Mouse (Mus musculus) forebrain, embryonic 16.5 days (tissue): ENCODE measurements at regions not wholly inside any gene's neighbourhood (a gene's known extent, or its start where the extent isn't known, plus 50 kb on each side); places are given as distances from the start of the nearest gene placed in this dataset.

ENCODE experiments used
- ATAC-seq: fragments of 200-750 bp; cut with Nextera tagmentation; 2 replicates; pipeline ENCODE4 v1.8.0; 2017; ENCODE audit warnings: mild to moderate bottlenecking, moderate library complexity
- H3K27ac ChIP-seq: fragments of 300-500 bp; sonication (generic); 2 replicates; pipeline ENCODE4 v1.5.1; 2014; ENCODE audit warnings: low read length, control low read depth
- H3K27me3 ChIP-seq: fragments of 300-500 bp; sonication (generic); replicated peaks from 2 replicates; pipeline ENCODE4 v1.6.1; 2014; ENCODE audit warnings: low read length; ENCODE audit not compliant: control insufficient read depth, insufficient read depth
- H3K36me3 ChIP-seq: fragments of 300-500 bp; sonication (generic); 2 replicates; pipeline ENCODE4 v1.6.1; 2014; ENCODE audit not compliant: control insufficient read depth, insufficient read depth
- H3K4me1 ChIP-seq: fragments of 300-500 bp; sonication (generic); replicated peaks from 2 replicates; pipeline ENCODE4 v1.6.1; 2014; ENCODE audit warnings: low read length; ENCODE audit not compliant: control insufficient read depth, insufficient read depth
- H3K4me2 ChIP-seq: fragments of 300-500 bp; sonication (generic); 2 replicates; pipeline ENCODE4 v1.6.1; 2014; ENCODE audit warnings: mild to moderate bottlenecking, low read length, control low read depth
- H3K4me3 ChIP-seq: fragments of 300-500 bp; sonication (generic); replicated peaks from 2 replicates; pipeline ENCODE4 v1.5.1; 2014; ENCODE audit warnings: mild to moderate bottlenecking, low read length, control low read depth
- H3K9ac ChIP-seq: fragments of 300-500 bp; sonication (generic); replicated peaks from 2 replicates; pipeline ENCODE4 v1.6.1; 2014; ENCODE audit warnings: low read depth, low read length, control low read depth
- H3K9me3 ChIP-seq: fragments of 300-500 bp; sonication (generic); 2 replicates; pipeline ENCODE4 v1.6.1; 2016; ENCODE audit warnings: low read length; ENCODE audit not compliant: control insufficient read depth
- WGBS: fragments of 180-500 bp; shearing (Covaris S2); extraction: QIAGEN DNeasy Blood & Tissue Kit; methylation state at CpG from one replicate; pipeline ENCODE4 v1.1.7; 2014; 5-methylcytosine and 5-hydroxymethylcytosine counted together

DNA sequence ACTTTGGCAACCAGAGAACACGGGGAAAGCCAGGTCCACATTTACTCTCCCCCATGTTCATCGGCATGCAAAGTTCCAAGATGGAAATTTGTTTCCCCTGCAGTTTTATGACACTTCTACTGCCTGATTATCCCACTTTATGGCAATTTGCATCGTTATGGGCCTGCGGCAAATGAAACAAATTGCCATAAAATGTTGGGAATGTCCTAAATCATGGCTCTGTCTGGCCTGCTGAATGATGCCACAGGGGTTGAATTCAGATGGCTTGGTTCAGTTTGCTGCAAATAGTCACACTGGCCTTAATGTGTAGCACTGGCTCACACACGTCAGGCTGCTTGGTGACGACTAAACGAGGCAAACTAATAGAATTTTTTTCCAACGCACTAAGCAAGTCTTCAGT, 393.2 kb downstream of the Psat1 start:
- no peak for ATAC-seq
- Histone ChIP-seq H3K4me2 (no peak overlapping the region), H3K4me1 (no peaks in the 10 kb centered on the region), H3K4me3 (no peak overlapping the region), H3K27ac (no peak overlapping the region), H3K27me3 (no peaks in the 10 kb centered on the region), H3K9ac (no peak overlapping the region), H3K9me3 (no peaks in the 10 kb centered on the region), H3K36me3 (no peaks in the 10 kb centered on the region)
- WGBS: 75% methylated on average over 8 of the region's 8 CpGs

DNA sequence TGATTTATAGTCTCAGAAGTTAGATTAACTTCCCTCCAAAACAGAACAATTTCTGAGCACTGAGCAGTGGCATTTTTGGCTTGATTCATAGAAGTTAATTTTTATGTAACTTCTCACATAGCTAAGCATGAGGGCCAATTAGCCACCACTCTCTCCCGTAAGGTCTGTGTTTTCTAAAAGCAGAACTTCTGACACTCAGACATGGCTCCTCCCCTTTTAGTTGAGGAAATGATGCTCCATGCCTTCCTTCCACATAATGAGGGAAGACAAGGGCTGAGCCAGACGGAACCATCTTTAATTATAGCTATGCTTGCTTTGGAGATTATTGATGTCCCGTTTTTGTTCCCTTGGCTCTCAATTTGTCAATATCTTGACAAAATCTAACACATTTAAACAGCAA, 429.3 kb downstream of the Psat1 start:
- no peak for ATAC-seq
- no peaks in the 10 kb centered on the region for H3K36me3 ChIP-seq

DNA sequence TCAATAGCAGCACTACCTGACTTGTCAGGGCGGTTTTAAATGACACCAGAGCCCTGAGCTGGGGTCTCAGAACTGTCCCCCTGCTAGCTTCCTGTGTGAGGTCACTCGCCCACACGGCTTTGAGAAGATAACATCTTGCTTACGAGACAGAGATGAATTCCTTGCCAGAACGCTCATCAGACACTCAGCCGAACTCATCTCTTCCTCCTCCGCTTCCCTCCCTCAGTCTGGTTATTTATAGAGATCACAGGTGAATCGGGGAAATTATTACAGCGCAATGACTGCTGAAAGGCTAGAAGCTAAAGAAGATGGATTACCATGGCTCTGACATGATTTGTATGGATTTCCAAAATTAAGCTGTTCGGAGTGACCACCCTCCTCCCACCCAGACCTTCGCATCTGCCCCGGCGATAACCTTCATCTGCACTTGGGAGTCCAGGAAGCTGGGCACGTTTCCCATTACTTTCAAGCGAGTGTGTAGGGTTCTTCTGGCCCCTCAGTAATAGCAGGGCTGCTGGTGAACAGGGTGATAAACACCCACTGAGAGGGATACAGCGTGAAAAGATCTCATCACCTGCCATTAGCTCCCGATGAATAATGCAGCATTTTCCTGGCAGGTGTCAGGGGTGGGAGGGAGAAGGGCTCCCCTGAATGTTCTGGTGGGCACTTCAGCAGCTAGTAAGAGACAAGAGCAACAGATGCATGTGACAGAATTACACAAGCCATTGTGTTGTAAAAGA, 430.4 kb downstream of the Psat1 start:
- no peak overlapping the region for H3K9ac ChIP-seq
- H3K36me3 ChIP-seq: no peaks in the 10 kb centered on the region
- no peaks in the 10 kb centered on the region for H3K27me3 ChIP-seq
- 0 out of 2 replicates have a peak overlapping the region, but pooled peaks have one; percentile 6 for H3K4me3 ChIP-seq
- H3K4me2 ChIP-seq: peak overlapping the region; percentile 14; the same call in 1 of the 2 replicates
- H3K27ac ChIP-seq: no peak overlapping the region; the same call in 1 of the 2 replicates
- WGBS: 49% methylated on average over 17 of the region's 17 CpGs
- peak; percentile 40; the same call in 1 of the 2 replicates for ATAC-seq
- no peaks in the 10 kb centered on the region for H3K9me3 ChIP-seq
- H3K4me1 ChIP-seq: peaks cover 7% of the 10 kb centered on the region

More for the DNA sequence above, 429.3 kb downstream of the Psat1 start:
- Histone ChIP-seq H3K4me3 (no peak overlapping the region), H3K27me3 (no peaks in the 10 kb centered on the region), H3K27ac (no peak overlapping the region), H3K9me3 (no peaks in the 10 kb centered on the region), H3K9ac (no peak overlapping the region), H3K4me2 (no peak overlapping the region), H3K4me1 (peaks cover 7% of the 10 kb centered on the region)
- WGBS: 73% methylated on average over 3 of the region's 3 CpGs

DNA sequence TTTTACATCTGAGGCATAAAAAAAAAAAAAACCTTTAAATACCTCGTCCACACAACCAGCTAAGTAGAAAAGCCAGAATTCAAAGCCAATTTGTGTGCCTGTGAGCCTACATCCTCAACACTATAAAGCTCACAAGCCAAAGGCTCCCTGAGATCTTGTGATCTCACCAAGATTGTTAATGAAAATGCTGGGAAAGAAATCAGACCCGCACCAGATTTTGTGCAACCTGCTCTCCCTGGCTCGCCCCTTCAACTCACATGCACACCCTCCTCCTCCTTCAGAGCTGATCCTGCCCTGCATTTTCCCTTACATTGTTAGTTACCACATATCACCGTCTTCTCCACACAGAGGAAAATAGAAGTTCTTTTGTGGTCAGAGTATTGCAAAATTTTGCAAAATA, 433.9 kb downstream of the Psat1 start:
- H3K27ac ChIP-seq: no peak overlapping the region
- ATAC-seq: no peak
- H3K4me1 ChIP-seq: peaks cover 7% of the 10 kb centered on the region
- WGBS: 74% methylated on average over 4 of the region's 4 CpGs
- no peaks in the 10 kb centered on the region for H3K27me3 ChIP-seq
- H3K4me3 ChIP-seq: no peak overlapping the region
- H3K4me2 ChIP-seq: no peak overlapping the region
- no peaks in the 10 kb centered on the region for H3K9me3 ChIP-seq
- H3K9ac ChIP-seq: no peak overlapping the region
- no peaks in the 10 kb centered on the region for H3K36me3 ChIP-seq

DNA sequence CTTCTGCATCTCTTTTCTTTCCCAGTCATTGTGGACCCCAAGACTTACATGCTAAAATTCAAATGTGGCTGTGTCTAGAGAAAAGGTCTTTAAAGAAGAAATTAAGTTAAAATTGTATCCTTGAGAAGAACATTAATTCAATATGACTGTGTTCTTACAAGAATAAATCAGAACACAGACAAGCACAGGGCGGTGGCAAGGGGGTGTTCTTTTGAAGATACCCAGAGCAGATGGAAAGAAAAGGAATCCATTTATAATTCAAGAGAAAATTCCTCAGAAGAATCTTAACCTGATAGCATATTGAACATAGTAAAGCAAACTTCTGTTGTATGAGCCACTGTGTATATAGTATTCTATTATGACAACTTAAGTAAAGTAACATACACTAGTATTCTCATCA, 436.7 kb downstream of the Psat1 start:
- Histone ChIP-seq H3K4me2 (no peak overlapping the region), H3K9ac (no peak overlapping the region), H3K27ac (no peak overlapping the region), H3K36me3 (no peaks in the 10 kb centered on the region), H3K4me3 (no peak overlapping the region), H3K27me3 (peaks cover 6% of the 10 kb centered on the region), H3K9me3 (no peaks in the 10 kb centered on the region), H3K4me1 (no peaks in the 10 kb centered on the region)
- no peak for ATAC-seq
- 98% methylated on average over 1 of the region's 1 CpGs for WGBS

DNA sequence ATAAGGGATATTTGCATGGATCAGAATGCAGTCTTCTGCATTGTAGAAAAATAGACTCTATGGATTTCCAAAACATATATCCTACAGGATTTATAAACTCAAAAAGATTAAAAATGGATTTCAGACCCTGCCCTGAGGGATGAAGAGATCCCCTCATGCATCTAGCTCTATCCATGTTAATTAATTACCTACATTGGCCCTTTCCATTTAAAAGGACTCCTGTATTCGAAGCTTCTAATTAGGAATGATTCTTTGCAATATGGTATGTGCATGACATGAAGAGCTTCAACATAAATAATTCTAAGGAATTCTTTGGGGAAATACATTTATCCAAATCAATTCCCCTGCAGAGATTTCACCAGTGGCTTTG, 444.2 kb downstream of the Psat1 start:
- ATAC-seq: peak; percentile 28; the same call in 1 of the 2 replicates
- Histone ChIP-seq H3K4me2 (no peak overlapping the region), H3K27me3 (peaks cover 21% of the 10 kb centered on the region), H3K36me3 (no peaks in the 10 kb centered on the region), H3K9me3 (no peaks in the 10 kb centered on the region), H3K4me1 (peaks cover 6% of the 10 kb centered on the region), H3K4me3 (no peak overlapping the region), H3K9ac (no peak overlapping the region), H3K27ac (no peak overlapping the region)
- WGBS: 20% methylated on average over 1 of the region's 1 CpGs

DNA sequence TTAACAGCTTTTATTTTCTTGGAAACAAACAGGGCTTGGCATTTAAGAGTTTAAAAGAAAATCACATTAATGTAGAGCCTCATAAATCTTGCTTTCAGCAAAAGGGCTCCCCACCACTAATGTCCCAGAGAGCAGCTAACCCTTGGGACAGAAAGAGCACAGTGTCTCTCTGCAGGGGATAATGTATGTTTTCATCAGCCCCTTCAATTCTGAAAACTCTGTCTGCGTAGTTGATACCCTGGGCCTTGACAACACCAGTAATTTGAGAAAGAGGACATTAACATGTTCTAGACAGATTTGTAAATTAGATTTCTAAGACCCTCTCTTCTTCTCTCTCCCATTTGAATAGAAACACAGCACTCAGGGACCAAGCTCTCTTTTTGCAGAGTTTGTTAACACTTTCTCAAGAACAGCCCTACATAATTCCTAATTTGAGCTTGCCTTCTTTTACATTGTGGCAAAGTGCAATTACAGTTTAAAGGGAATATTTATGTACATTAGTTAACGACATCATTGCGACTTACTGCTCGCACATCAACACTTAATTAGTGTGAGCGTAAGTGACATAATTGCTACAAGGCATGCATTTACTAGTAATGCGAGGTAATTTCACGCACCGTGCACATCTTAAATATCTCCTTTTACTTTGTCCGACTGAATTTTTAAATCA, 444.7 kb downstream of the Psat1 start:
- peak; percentile 78 for ATAC-seq
- H3K36me3 ChIP-seq: no peaks in the 10 kb centered on the region
- H3K9ac ChIP-seq: no peak overlapping the region
- peaks cover 17% of the 10 kb centered on the region for H3K27me3 ChIP-seq
- no peak overlapping the region for H3K27ac ChIP-seq
- no peak overlapping the region for H3K4me2 ChIP-seq
- 10% methylated on average over 9 of the region's 9 CpGs for WGBS
- peaks cover 6% of the 10 kb centered on the region for H3K4me1 ChIP-seq
- H3K4me3 ChIP-seq: no peak overlapping the region
- H3K9me3 ChIP-seq: no peaks in the 10 kb centered on the region

DNA sequence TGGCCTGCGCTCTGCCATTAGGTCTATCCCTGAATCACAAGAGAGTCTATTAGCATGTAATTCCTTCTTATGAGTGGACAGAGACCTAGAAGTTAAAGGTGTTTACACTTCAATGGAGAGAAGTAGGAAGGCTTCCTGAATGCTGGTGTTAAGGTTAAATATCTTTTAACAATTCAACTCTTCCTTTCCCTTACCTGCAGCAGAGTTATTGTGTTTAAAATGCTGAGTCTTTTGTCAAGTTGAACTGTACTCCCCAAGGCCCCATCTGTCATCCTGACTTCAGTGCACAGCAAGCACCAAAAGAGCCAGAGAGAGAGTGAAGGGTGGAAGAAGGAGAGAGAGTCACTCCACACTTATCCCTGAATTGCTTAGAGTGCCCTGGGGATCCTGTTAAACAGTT, 451.6 kb downstream of the Psat1 start:
- H3K4me1 ChIP-seq: no peaks in the 10 kb centered on the region
- ATAC-seq: no peak
- H3K9me3 ChIP-seq: no peaks in the 10 kb centered on the region
- H3K36me3 ChIP-seq: no peaks in the 10 kb centered on the region
- H3K27me3 ChIP-seq: peaks cover under 1% of the 10 kb centered on the region; the same call in 1 of the 2 replicates
- H3K9ac ChIP-seq: no peak overlapping the region
- H3K4me2 ChIP-seq: no peak overlapping the region
- 88% methylated on average over 1 of the region's 1 CpGs for WGBS
- no peak overlapping the region for H3K4me3 ChIP-seq
- H3K27ac ChIP-seq: no peak overlapping the region

DNA sequence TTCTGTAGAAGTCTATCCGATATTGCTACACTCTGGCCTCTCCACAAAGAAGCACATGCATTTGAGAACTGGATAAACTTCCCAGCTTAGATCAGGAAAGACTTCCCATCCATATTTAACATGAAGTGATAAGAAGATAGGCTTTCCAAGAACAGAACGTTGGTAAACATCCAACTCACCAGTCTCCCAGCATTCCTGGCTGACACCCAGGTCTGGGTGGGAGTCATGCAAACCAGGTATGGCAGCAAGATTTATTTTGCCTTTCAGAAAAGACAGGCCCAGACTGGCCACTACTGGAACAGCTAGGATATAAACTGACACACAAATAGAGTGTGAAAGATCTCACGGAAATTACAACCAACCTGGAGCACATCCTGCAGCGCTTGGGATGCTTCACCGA, 459.6 kb downstream of the Psat1 start:
- Histone ChIP-seq H3K27ac (no peak overlapping the region), H3K4me1 (no peaks in the 10 kb centered on the region), H3K9ac (no peak overlapping the region), H3K36me3 (no peaks in the 10 kb centered on the region), H3K9me3 (no peaks in the 10 kb centered on the region), H3K4me3 (no peak overlapping the region), H3K4me2 (no peak overlapping the region), H3K27me3 (no peaks in the 10 kb centered on the region; the same call in 1 of the 2 replicates)
- WGBS: 83% methylated on average over 5 of the region's 5 CpGs
- no peak for ATAC-seq
